Mouse (Mus musculus) forebrain, embryonic 15.5 days (tissue): ENCODE data around the gene 5430419D17Rik. TPM values are rescaled to one million over a fixed set of nuclear protein-coding genes. Genes with fewer than 3 reads are reported as not detected.

Source experiments
- ATAC-seq: fragments of 200-750 bp; cut with Nextera tagmentation; replicated peaks from 2 replicates; pipeline ENCODE4 v1.8.0; 2017; ENCODE audit warnings: mild to moderate bottlenecking, moderate TSS enrichment, moderate library complexity
- H3K27ac ChIP-seq: fragments of 300-500 bp; sonication (generic); replicated peaks from 2 replicates; pipeline ENCODE4 v1.5.1; 2015; ENCODE audit warnings: mild to moderate bottlenecking, inconsistent platforms
- H3K27me3 ChIP-seq: fragments of 300-500 bp; sonication (generic); 2 replicates; pipeline ENCODE4 v1.6.1; 2015; ENCODE audit warnings: inconsistent platforms
- H3K36me3 ChIP-seq: fragments of 300-500 bp; sonication (generic); 2 replicates; pipeline ENCODE4 v1.6.1; 2015; ENCODE audit warnings: mild to moderate bottlenecking, inconsistent platforms
- H3K4me1 ChIP-seq: fragments of 300-500 bp; sonication (generic); 2 replicates; pipeline ENCODE4 v1.6.1; 2015; ENCODE audit warnings: inconsistent platforms
- H3K4me2 ChIP-seq: fragments of 300-500 bp; sonication (generic); replicated peaks from 2 replicates; pipeline ENCODE4 v1.6.1; 2015; ENCODE audit warnings: mild to moderate bottlenecking, inconsistent platforms
- H3K4me3 ChIP-seq: fragments of 300-500 bp; sonication (generic); 2 replicates; pipeline ENCODE4 v1.5.1; 2015; ENCODE audit warnings: mild to moderate bottlenecking, inconsistent platforms
- H3K9ac ChIP-seq: fragments of 300-500 bp; sonication (generic); replicated peaks from 2 replicates; pipeline ENCODE4 v1.6.1; 2015; ENCODE audit warnings: mild to moderate bottlenecking, inconsistent platforms
- H3K9me3 ChIP-seq: fragments of 300-500 bp; sonication (generic); 2 replicates; pipeline ENCODE4 v1.6.1; 2016; ENCODE audit warnings: inconsistent platforms
- WGBS: fragments of 180-500 bp; shearing (Covaris S2); methylation state at CpG from one replicate; pipeline ENCODE4 v1.1.7; 2015; ENCODE audit warnings: mixed read lengths; 5-methylcytosine and 5-hydroxymethylcytosine counted together
- polyA plus RNA-seq: library from polyadenylated mRNA; unstranded; fragments of >200 nt; fragmentation: Nextera tagmentation; extraction: Ambion mirVana; gene quantifications from 2 replicates; pipeline ENCODE4 v1.2.1, GENCODE M21; 2015

5430419D17Rik gene
- 0.03 TPM in 1 of 2 replicates, not detected in the other for polyA plus RNA-seq

DNA sequence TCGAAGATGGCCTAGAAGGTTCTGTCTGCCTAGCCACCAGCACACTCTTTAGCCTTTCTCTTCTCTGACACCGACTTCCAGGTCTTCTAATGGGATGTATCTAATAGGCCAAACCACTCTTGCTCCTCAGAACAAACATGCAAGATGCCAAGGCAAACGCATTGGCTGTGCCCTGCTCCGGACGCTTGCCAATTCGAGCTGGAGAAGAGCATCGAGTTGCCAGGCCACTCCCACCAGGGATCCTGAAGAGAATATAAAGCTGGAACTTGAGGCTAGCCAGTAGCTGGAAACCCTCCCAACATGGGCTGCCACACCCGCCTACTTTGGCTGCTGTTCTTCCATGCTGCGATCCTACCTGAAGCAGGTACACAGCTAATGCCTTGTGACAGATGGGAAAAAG lies at the start of gene 5430419D17Rik:
5430419D17Rik (plus strand) TSS at position 282 of the 400 bp plus-strand sequence.
- no peak within 1 kb of the TSS for H3K4me3 ChIP-seq
- H3K36me3 ChIP-seq: no peaks in the 10 kb centered on the region
- 88% methylated on average over 9 of the region's 9 CpGs for WGBS
- H3K4me2 ChIP-seq: no peak within 1 kb of the TSS
- no peaks in the 10 kb centered on the region for H3K4me1 ChIP-seq
- no peaks in the 10 kb centered on the region for H3K27me3 ChIP-seq
- H3K9me3 ChIP-seq: no peaks in the 10 kb centered on the region
- ATAC-seq: no peak
- H3K9ac ChIP-seq: no peak within 1 kb of the TSS
- no peak within 1 kb of the TSS for H3K27ac ChIP-seq

DNA sequence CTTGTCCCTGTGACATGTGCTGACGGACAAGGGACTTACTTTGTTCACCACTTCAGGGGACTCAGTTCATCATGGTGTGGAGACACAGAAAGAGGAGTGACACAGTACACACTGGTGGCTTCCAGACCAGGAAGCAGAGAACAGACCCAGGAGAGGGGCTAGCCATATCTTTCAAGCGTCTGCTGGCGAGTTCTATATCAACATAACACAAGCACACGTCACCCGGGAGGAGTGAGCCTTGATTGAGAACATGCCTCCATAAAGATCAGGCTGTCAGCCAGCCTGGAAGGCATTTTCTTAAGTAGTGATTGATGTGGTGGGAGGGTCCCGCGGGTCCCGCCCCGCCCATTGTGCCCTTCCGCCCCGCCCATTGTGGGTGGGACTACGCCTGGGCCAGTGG lies 44.2 kb upstream of the 5430419D17Rik start:
- H3K4me3 ChIP-seq: no peak overlapping the region
- no peaks in the 10 kb centered on the region for H3K27me3 ChIP-seq
- no peaks in the 10 kb centered on the region for H3K4me1 ChIP-seq
- ATAC-seq: no peak
- H3K9me3 ChIP-seq: no peaks in the 10 kb centered on the region
- 77% methylated on average over 12 of the region's 12 CpGs for WGBS
- no peak overlapping the region for H3K27ac ChIP-seq
- no peaks in the 10 kb centered on the region for H3K36me3 ChIP-seq
- no peak overlapping the region for H3K9ac ChIP-seq
- H3K4me2 ChIP-seq: no peak overlapping the region

DNA sequence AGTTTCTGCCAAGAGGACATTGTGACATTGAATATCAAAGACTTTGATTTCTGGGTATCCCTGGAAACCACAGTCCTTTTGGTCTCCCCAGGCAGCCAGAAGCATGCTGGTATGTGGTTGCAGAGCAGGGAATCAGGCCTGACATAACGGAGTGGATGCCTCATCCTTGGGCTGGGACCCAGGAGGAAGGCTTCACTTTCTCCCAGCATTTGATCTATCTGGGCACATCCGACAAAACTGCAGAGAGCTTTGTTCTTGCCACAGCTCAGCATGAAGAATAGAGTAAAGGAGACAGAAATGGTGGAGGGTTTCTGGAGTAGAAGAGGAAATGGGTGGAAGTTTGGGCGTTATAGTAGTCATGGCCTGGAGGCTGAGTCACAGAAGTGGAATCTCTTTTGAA lies 41.0 kb upstream of the 5430419D17Rik start:
- no peak for ATAC-seq
- H3K27ac ChIP-seq: no peak overlapping the region
- no peaks in the 10 kb centered on the region for H3K9me3 ChIP-seq
- no peak overlapping the region for H3K9ac ChIP-seq
- no peaks in the 10 kb centered on the region for H3K36me3 ChIP-seq
- no peaks in the 10 kb centered on the region for H3K4me1 ChIP-seq
- 74% methylated on average over 3 of the region's 3 CpGs for WGBS
- no peak overlapping the region for H3K4me3 ChIP-seq
- no peak overlapping the region for H3K4me2 ChIP-seq
- no peaks in the 10 kb centered on the region for H3K27me3 ChIP-seq

DNA sequence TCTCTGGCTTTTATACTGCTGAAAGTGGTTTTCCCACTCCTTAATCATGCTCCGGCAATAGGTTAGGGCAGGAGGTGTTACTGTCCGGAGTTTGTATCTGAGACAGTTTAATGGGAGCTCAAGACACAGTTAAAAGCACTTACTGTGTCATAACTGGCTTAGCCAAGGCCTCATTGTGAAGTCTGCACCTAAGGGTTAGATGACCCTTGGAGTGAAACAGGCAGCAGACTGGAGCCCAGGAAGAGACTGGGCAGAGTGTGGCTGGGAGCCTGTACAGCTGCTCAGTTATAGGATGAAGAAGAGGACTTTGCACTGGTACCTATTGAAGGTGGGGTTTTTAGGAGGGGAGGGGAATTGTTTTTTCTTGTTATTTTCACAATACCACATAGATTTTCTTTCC lies 28.0 kb upstream of the 5430419D17Rik start, which contains the start of gene 4933402N03Rik:
4933402N03Rik (minus strand) TSS at position 101 of the 400 bp plus-strand sequence.
- no peak within 1 kb of the TSS for H3K4me2 ChIP-seq
- WGBS: 93% methylated on average over 2 of the region's 2 CpGs
- no peak for ATAC-seq

DNA sequence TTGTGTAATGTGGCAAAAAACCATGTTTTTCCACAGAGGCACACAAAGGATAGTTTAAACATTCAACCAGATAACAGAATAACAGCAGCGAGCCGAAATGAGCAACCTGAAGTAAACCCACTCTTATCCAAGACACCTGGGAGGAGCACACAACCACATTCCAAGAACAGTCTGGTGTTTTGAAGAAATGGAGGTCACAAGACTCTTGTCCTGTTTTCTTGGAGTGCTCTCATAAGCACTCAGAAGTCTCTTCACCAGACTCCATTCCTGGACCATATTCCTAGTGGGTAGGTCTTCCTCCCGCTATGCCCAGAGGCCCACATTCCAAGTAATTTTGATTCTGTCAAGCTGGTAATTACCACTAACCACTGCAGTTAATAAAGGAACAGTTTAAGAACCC lies 24.0 kb upstream of the 5430419D17Rik start:
- H3K4me2 ChIP-seq: no peak overlapping the region
- no peak overlapping the region for H3K4me3 ChIP-seq
- ATAC-seq: no peak
- H3K9me3 ChIP-seq: no peaks in the 10 kb centered on the region
- no peaks in the 10 kb centered on the region for H3K4me1 ChIP-seq
- H3K36me3 ChIP-seq: no peaks in the 10 kb centered on the region
- H3K9ac ChIP-seq: no peak overlapping the region
- no peaks in the 10 kb centered on the region for H3K27me3 ChIP-seq
- WGBS: 78% methylated on average over 3 of the region's 3 CpGs
- H3K27ac ChIP-seq: no peak overlapping the region

More for the DNA sequence above, 28.0 kb upstream of the 5430419D17Rik start, which contains the start of gene 4933402N03Rik:
- no peaks in the 10 kb centered on the region for H3K9me3 ChIP-seq
- H3K27ac ChIP-seq: no peak within 1 kb of the TSS
- H3K36me3 ChIP-seq: no peaks in the 10 kb centered on the region
- no peak within 1 kb of the TSS for H3K4me3 ChIP-seq
- no peak within 1 kb of the TSS for H3K9ac ChIP-seq
- no peaks in the 10 kb centered on the region for H3K4me1 ChIP-seq
- no peaks in the 10 kb centered on the region for H3K27me3 ChIP-seq

DNA sequence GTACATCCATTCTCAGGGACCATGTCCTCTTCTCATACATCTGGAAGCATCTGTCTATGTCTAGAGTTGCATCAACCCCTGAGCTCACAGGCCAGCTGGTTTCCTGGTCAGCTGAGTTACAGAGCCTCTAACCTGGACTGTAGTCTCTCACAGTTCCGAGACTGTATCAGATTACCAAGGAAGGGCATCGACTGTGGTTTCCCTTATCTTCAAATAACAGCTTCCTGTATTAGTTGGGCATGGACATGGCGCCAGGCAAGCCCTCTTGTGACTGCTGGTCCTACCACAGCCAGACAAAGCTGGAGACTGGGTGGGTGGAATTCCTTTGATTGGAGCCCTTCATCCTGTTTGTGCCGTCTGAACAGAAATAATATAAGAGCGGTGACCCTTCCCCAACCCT lies 21.2 kb upstream of the 5430419D17Rik start:
- ATAC-seq: no peak
- Histone ChIP-seq H3K36me3 (no peaks in the 10 kb centered on the region), H3K9ac (no peak overlapping the region), H3K4me1 (no peaks in the 10 kb centered on the region), H3K27me3 (no peaks in the 10 kb centered on the region), H3K4me2 (no peak overlapping the region), H3K27ac (no peak overlapping the region), H3K4me3 (no peak overlapping the region), H3K9me3 (no peaks in the 10 kb centered on the region)
- WGBS: 87% methylated on average over 5 of the region's 5 CpGs

DNA sequence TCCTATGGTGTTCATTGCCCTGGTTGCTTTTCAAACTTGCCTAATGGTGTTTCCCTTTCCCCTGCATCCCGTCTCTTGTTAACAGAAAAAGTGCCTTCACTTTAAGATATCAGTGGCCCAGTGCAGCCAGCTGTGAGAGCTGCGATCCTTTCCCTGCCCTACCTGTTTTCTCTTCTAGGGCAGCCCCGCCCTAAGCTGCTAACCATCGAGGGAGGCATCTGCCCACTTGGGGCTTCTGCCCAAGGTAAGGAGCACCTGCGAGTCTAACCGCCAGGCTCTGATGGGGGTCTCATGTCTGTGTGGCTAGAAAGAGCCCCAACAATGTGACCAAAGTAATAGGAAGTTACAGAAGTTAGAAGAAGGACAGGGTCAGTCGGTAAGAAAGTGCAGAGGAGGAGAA lies 12.0 kb upstream of the 5430419D17Rik start:
- H3K4me3 ChIP-seq: no peak overlapping the region
- no peak for ATAC-seq
- WGBS: 78% methylated on average over 7 of the region's 7 CpGs
- no peak overlapping the region for H3K9ac ChIP-seq
- no peaks in the 10 kb centered on the region for H3K27me3 ChIP-seq
- H3K4me2 ChIP-seq: no peak overlapping the region
- no peaks in the 10 kb centered on the region for H3K36me3 ChIP-seq
- no peaks in the 10 kb centered on the region for H3K4me1 ChIP-seq
- no peaks in the 10 kb centered on the region for H3K9me3 ChIP-seq
- no peak overlapping the region for H3K27ac ChIP-seq

DNA sequence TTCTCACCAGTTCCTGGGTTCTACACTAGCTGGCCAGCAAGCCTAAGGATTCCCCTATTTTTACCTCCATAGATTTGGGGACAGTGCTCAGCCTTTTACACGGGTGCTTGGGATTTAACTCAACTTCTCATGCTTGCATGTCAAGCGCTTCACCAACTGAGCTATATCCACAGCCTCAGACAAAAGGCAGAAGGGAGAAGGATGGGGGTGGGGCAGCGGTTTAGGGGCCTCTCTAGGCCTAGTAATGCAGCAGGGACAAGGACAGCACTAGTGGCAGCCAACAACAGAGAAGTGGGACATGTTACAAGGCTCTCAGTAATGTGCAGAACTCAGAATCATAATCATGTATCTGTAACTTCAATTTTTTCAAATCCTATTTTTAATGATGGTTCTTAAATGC lies 6.4 kb upstream of the 5430419D17Rik start:
- Histone ChIP-seq H3K9ac (no peak overlapping the region), H3K4me3 (no peak overlapping the region), H3K27me3 (no peaks in the 10 kb centered on the region), H3K36me3 (no peaks in the 10 kb centered on the region), H3K4me1 (no peaks in the 10 kb centered on the region), H3K9me3 (no peaks in the 10 kb centered on the region), H3K4me2 (no peak overlapping the region), H3K27ac (no peak overlapping the region)
- WGBS: 80% methylated on average over 3 of the region's 3 CpGs
- ATAC-seq: no peak

DNA sequence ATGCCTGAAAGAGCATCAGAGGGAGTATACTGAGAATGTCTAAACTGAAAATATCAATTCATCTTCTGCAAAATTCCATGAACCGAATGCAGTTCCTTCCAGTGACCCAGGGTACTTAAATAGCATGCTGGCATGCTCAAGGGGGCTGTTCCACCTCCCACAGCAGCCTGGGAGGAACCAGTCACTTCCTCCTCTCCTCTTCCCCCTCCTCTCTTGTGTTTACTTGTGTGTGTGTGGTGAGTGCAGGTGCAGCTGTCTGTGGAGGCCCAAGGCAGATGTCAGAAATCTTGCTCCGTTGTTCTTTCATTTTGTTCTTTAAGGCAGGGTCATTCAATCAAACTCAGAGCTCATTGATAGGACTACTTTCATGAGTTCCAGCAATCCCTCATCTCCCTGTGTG lies 5.1 kb upstream of the 5430419D17Rik start:
- no peaks in the 10 kb centered on the region for H3K36me3 ChIP-seq
- WGBS: 73% methylated on average over 2 of the region's 2 CpGs
- no peak overlapping the region for H3K27ac ChIP-seq
- no peak overlapping the region for H3K4me2 ChIP-seq
- ATAC-seq: no peak
- no peaks in the 10 kb centered on the region for H3K27me3 ChIP-seq
- no peaks in the 10 kb centered on the region for H3K4me1 ChIP-seq
- H3K4me3 ChIP-seq: no peak overlapping the region
- no peak overlapping the region for H3K9ac ChIP-seq
- no peaks in the 10 kb centered on the region for H3K9me3 ChIP-seq

DNA sequence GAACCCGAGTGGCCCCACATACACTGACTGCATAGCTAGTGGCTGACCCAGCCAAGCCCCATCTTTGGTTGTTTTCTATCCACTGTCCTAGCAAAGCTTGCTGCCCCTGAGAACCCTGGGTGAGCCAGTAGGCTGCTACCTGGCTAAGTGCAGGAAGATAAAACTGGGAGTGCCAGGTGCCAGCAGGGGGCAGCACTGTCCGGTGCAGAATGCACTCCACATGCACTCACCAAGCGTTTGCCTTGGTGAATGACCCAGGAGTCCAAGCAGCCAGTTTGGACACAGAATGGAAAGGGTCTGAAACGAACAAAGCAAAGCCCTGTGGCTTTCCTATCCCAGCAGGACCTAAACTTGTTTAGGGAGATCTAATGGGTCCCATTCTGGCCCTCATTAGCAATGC lies 8.5 kb downstream of the 5430419D17Rik start:
- Histone ChIP-seq H3K4me2 (no peak overlapping the region), H3K36me3 (no peaks in the 10 kb centered on the region), H3K4me1 (no peaks in the 10 kb centered on the region), H3K4me3 (no peak overlapping the region), H3K9ac (no peak overlapping the region), H3K27ac (no peak overlapping the region), H3K9me3 (no peaks in the 10 kb centered on the region), H3K27me3 (no peaks in the 10 kb centered on the region)
- no peak for ATAC-seq
- WGBS: 27% methylated on average over 4 of the region's 4 CpGs

DNA sequence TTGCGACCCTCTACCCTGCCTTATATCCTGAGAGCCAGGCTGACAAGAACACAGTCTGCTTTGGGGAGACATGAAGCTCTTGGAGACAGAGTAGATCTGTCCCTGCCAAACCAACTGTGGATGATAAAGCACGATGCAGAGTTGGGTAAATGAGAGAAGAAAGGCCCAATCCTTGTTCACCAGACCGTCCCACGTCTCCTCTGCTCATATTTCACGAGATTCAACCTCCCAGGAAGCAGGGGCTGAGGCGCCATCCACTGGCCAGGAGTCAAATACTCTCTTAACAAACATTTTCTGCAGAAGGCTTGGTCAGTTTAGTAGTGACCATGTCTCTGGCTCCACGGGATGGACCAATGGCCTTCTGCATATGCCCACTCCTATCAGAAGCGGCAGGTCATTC lies 10.1 kb downstream of the 5430419D17Rik start:
- Histone ChIP-seq H3K9ac (no peak overlapping the region), H3K4me3 (no peak overlapping the region), H3K9me3 (no peaks in the 10 kb centered on the region), H3K4me2 (no peak overlapping the region), H3K36me3 (no peaks in the 10 kb centered on the region), H3K4me1 (no peaks in the 10 kb centered on the region), H3K27me3 (no peaks in the 10 kb centered on the region), H3K27ac (no peak overlapping the region)
- ATAC-seq: no peak
- 69% methylated on average over 8 of the region's 8 CpGs for WGBS

DNA sequence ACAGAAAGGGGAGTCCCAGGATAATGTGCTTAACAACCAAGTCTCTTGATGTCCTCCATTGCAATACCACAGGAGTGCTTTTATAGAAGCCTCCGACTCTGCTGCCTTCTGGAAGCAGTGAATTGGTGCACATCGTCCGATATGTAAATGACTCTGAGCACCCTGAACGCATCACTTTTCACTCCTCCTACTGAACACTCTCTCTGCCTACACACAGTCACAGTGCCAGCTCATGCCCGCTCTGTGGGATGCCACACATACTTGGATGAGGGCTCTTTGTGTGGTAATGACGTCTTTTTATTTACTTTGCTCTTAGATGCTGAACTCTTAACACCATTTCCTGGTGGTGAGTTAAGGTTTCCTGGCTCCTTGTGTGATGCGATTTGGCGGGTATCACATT lies 12.8 kb downstream of the 5430419D17Rik start:
- Histone ChIP-seq H3K27ac (no peak overlapping the region), H3K36me3 (no peaks in the 10 kb centered on the region), H3K4me2 (no peak overlapping the region), H3K4me3 (no peak overlapping the region), H3K9ac (no peak overlapping the region), H3K4me1 (no peaks in the 10 kb centered on the region), H3K9me3 (no peaks in the 10 kb centered on the region), H3K27me3 (no peaks in the 10 kb centered on the region)
- 78% methylated on average over 8 of the region's 8 CpGs for WGBS
- ATAC-seq: no peak

DNA sequence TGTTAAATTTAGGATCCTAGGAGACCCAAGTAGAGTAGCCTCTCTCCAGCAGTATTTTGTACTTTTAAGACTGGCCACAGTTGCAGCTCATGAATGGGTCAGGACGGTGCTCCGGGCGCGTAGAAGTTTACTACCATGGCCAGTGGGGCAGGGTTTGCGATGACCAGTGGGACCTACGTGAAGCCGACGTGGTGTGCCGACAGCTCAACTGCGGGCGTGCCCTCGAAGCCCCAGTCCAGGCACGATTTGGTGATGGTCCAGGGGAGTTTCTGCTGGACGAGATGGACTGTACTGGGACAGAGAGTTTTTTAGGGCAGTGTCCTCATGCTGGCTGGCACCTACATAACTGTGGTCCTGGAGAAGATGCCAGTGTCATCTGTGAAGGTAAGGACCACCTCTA lies 13.8 kb downstream of the 5430419D17Rik start:
- ATAC-seq: no peak
- H3K36me3 ChIP-seq: no peaks in the 10 kb centered on the region
- WGBS: 95% methylated on average over 14 of the region's 14 CpGs

More for the DNA sequence above, 13.8 kb downstream of the 5430419D17Rik start:
- H3K27me3 ChIP-seq: no peaks in the 10 kb centered on the region
- H3K4me2 ChIP-seq: no peak overlapping the region
- H3K9ac ChIP-seq: no peak overlapping the region
- no peaks in the 10 kb centered on the region for H3K9me3 ChIP-seq
- H3K27ac ChIP-seq: no peak overlapping the region
- H3K4me1 ChIP-seq: no peaks in the 10 kb centered on the region
- H3K4me3 ChIP-seq: no peak overlapping the region
